Mouse (Mus musculus) neutrophil, adult 5-6 weeks (primary cell): ENCODE results near the gene Robo1. TPM values are rescaled to one million over a fixed set of nuclear protein-coding genes. Genes with fewer than 3 reads are reported as not detected.

ENCODE experiments used
- ATAC-seq: fragments of 151-379, 151-347 bp; 2 replicates; pipeline ENCODE4 v1.8.0; 2017; ENCODE audit warnings: mild to moderate bottlenecking, moderate TSS enrichment; ENCODE audit not compliant: insufficient number of reproducible peaks, poor library complexity, low FRiP score, severe bottlenecking; ENCODE audit errors: extremely low read depth
- total RNA-seq: library from RNA; stranded (forward); fragments of 200-1000 nt; gene quantifications from 2 replicates; pipeline ENCODE4 v1.2.3, GENCODE M21; 2017

The Robo1 gene
- total RNA-seq, 1 experiment from 2014 or later: not detected

DNA sequence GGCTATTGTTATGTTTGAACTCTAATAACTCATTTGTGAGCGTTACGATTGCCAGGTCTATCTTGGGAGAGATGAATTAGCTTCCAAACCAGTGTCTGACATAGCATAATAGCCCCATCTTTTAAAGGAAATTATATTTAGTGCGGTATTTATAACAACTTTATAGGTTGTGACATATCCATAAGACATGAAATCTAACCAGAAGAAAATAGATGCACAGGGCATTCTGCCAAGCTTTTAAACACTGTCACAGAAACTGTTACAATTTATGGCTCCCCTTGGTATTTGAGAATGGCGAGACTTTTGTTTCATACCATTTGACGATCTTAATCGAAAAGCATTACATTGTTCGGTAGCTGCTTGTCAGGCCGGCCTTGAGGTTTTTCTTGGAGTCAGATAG lies 632.7 kb downstream of the Robo1 start:
- no peak for ATAC-seq

DNA sequence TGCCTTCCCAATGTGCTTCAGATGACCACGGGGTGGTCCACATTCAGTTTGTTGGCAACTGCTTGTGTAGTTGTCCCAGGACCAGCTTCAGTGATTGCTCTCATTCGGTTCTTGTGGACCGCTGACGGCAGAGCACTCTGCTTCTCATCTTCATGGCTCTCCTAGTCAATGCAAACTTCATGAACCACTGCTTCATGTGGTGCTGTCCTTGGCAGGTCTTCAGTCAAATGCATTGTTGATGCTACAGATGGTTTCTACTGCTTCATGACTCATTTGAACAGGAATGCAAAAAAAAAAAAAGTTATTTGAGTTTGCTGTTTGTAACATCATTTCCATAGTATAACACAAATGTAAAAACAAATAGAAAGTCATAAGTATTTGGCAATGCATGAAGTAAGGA lies 636.3 kb downstream of the Robo1 start:
- ATAC-seq: no peak

DNA sequence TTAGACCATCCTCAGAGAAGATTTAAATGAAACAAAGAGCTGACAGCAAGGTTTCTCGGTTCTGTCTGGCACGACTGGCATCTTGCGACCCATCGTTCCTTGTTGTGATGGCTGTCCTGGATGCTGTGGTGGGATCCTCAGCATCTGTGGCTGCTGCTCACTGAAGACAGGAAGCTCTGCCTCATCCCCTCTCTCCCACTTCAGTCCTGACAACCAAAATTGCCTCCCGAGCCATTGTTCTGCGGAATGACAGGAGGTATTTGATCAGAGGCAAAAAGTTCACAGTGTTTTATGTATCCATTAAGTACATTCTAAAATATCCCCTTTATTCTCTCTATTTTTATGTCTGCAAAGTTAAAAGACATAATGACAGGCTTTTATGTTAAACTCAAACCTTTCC lies 643.9 kb downstream of the Robo1 start:
- no peak for ATAC-seq

DNA sequence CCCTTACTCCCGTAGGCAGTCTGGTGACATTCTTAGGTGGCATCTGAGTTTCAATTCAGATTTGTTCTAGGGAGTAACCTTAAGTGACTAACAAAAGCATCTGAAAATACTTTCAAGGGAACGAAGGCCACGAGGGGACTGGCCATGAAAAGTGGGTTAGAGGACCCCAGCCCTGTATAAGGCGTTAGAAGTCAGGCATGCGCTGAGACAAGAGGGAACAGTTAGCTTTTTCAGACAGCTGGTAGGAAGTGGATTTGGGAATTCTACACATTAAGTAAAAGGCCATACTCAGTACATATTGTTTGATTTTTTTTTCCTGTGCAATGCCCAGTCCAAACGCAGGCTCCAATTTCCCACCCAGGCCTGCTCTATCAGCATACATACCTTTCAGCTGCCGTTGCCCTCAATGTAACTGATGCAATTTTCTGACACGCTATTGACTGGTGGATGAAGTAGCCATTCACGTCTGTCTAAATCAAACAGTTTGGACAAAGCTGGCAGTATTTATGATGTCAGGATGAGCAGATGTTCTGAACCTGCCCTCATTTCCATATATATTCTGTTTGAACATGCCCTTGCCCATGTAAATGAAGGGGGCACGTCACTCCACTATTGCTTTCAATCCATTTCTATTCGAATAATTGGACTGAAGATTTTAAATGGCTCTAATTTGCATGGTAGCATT lies 651.1 kb downstream of the Robo1 start:
- ATAC-seq: no peak

DNA sequence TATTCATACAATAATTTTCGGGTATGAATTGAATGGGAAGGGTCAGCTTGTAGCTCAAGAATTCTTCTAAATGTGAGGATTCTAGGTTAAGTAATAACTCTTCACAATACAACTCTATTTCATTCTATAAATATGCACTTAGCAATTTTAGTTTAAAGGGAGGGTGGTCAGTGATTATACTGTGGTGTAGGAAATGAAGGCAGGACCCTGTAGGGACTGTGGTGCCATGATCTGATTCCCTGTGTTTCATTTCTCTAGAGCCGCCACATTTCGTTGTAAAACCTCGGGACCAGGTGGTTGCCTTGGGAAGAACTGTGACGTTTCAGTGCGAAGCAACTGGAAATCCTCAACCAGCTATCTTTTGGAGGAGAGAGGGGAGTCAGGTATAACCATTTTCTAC lies 651.7 kb downstream of the Robo1 start:
- no peak for ATAC-seq

DNA sequence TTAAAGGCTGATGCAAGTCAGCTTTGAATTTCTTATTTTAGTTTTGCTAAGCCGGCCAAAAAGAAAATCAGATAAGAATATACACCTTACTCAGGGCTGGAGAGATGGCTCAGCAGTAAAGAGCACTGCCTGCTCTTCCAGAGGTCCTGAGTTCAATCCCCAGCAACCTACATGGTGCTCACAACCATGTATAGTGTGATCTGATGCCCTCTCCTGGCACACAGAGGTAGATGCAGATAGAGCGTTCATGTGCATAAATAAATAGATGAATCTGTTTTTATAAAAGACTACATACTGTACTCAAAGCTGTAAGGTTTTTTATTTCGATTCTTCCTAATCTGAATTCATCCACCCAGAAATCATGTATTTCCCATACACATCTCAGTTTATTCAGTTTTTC lies 655.7 kb downstream of the Robo1 start:
- no peak for ATAC-seq

DNA sequence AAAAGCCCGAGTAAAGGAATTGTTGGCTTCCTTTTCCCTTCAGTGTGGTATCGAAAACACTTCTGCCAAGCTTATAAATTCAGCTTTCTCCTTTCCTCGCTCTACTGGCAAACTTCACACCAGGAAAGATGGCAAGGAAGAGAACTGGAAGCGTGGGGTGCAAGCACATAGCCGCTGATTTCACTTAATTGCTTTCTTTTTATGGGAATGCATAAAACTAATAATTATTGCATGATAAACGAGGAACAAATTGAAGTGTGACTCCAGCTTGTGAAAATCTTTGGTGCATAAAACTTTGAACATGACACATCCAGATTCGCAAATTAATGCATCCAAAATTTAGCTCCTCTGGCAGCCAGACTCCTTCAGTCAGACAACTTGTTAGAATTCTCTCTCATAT lies 659.4 kb downstream of the Robo1 start:
- ATAC-seq: no peak

DNA sequence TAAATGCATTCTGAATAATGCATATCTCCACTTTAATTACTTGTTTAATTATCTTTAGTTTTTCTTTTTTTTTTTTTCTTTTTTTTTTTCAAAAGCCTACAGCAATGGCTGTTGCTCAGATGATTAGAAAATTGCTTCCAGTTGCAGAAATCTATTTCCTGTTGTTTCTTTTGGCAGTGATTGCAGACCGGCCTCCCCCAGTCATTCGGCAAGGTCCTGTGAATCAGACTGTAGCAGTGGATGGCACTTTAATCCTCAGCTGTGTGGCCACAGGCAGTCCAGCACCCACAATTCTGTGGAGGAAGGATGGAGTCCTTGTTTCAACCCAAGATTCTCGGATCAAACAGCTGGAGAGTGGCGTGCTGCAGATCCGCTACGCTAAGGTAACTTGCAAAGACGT lies 661.9 kb downstream of the Robo1 start:
- ATAC-seq: no peak

DNA sequence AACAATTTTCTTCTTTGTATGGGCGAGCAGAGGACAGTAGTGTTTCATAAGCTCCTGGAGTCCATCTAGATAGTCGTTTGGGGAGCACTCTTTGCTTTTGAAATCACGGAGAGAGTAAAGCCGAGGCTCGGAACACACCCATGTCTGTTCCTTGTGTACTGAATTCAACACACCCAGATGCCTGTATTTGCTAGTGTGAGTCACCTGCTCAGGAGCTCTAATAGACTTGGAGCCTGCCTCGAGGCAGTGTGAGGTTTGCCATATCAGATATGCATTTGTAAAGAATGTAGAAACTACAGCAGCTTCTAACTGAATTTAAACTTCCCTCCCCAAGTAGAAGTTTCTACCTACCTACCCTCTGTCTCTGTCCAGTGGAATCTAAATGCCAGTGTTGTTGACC lies 665.6 kb downstream of the Robo1 start:
- no peak for ATAC-seq

DNA sequence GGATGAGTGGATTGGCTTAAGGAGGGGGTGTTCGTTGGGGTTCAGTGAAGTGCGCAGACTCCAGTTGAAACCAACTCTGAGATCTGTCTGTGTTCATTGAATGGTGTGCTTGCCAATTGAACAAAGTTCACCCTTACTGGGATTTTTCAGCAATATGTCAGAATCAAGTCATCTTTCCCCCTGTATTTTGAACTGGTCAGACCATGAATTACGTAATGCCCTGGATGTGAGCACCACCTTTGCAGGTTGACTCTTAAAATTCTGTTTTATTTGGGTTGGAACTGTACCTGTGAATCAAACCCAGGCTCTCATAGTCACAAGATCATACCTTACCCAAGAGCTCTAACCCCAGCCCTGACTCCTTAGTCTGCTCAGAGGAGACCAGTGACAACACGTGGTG lies 666.6 kb downstream of the Robo1 start:
- ATAC-seq: no peak

DNA sequence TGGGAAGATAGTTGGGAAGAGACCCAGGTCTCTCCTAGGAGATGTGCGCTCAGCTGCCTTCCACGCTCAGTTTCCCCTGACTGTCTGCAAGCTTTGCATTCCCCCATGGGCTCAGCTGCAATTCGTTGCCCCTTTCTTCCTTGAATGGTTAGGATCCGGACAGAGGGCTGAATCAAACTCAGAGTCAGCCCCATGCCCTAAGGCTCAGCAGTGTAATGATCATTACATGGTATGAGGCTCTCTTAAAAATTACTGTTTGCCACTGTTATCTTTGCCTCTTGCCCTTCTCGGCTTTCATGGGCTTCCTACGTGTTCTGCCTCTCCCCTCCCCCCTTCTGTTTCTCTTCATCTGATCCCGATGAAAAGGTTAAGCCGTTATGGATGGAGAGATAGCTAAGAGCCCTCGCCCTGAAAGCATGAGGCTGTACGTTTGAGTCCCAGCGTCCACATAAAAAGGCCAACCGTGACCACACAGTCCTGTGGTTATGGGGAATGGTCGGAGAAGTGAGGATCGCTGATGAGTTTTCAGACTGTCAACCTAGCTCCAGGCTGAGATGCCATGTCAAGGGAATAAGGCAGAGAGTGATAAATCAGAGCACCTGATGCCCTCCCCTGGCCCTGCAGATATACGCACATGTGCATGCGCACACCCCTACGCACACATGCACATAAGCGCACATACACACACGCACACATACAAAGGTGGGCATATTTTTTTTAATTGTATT lies 668.9 kb downstream of the Robo1 start:
- ATAC-seq: no peak

DNA sequence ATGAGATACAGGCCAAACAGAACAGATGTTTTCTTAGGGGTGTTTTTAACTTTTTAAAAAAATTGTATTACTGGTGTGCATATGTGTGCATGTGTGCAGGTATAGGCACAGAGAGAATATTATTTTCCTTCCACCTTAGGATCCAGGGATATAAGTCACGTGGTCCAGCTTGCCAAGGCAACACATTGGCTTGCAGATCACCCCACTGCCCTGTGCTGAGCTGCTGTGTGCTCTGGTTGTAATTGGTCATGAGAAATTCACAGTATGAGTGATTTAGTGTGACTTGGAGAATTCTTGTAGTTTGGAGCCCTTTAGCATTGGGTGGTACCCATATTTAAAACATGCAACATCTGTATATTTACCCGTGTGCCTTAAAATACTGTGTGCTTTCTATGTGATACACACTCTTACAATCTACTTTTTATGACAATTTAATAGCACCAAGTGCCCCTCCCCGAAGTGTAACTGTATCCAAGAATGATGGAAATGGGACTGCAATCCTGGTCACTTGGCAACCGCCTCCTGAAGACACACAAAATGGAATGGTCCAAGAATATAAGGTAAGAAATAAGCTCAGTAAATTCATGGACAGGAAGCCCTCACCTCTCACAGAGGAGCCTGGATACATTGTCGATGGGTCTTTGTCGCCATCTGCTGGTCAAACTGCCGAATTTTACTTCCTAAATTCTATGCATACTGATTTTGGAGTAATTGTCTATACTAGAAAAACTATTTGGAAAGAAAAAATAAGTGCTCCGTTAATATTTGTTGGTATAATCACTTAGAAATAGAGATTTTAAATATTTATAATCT lies 671.5 kb downstream of the Robo1 start:
- ATAC-seq: no peak

DNA sequence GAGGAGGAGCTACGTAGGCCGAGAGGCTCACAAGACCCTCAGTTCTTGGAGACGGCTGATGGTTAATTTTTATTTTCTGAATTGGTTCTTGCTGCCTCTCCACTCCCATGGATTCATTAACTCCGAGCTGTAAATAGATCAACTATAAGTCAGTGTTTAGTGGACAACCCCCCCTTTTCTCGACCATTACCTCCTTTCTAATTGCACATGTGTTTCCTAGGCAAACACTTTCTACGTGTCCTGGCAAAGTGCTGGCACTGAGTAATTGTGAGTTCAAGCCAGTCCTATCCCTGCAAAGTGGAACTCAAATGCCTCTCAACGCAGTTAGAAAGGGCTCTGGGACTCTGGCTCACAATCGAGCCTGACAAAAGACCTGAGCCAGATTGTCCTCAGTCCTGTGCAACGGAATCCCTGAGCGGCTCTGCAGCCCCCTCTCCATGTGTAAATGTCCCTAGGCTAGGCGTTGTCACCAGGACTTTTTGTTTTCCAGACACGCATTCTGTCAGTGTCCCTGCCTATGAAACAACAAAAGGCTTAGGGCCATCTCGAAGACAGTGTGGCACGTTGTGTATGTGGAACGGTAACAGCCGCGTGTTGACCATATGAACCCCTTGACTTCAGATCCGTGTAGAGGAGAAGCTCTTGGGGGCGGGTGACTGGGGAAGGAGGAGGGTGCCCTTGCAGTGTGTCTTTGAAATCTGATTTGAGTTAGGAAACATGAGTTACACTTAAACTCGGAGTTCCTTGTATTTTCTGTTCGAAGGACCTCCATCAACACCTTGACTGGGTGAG lies 682.5 kb downstream of the Robo1 start:
- ATAC-seq: no peak

DNA sequence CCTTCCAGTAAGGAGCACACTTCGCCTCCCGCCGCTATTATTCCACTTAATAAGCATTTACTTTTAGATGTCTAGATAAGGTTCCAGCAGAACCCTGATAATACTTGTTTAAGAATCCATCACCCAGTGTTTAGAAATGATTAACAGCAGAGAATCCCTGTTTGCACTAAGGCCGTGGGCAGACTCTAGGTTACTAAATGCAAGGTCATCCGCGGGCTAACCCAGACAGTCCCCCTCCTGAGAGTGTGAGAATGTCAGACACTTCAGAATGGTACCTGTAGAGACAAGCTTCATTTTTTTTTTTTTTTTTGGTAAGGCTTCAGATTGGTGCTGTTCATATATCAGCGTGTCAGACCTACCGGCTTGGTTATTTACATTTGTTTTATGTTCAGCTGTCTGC lies 685.1 kb downstream of the Robo1 start:
- no peak for ATAC-seq

DNA sequence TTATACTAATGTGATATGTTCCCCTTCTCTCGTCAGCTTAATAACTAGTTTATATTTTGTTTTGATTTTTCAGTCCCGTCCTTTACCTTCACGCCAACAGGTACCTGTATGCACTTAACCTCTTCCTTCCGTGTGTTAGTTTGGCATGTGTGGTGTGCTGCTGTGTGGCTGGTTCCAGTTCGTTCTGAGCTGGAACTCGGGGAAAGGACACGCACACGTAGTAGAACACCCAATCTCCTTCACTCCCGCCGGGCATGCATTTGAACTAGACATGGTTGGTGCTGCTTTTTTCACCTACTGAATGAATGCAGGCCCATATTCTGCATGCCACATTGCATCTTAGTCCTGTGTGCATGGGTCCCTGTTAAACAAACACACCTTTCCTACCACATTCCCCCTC lies 685.5 kb downstream of the Robo1 start:
- no peak for ATAC-seq

DNA sequence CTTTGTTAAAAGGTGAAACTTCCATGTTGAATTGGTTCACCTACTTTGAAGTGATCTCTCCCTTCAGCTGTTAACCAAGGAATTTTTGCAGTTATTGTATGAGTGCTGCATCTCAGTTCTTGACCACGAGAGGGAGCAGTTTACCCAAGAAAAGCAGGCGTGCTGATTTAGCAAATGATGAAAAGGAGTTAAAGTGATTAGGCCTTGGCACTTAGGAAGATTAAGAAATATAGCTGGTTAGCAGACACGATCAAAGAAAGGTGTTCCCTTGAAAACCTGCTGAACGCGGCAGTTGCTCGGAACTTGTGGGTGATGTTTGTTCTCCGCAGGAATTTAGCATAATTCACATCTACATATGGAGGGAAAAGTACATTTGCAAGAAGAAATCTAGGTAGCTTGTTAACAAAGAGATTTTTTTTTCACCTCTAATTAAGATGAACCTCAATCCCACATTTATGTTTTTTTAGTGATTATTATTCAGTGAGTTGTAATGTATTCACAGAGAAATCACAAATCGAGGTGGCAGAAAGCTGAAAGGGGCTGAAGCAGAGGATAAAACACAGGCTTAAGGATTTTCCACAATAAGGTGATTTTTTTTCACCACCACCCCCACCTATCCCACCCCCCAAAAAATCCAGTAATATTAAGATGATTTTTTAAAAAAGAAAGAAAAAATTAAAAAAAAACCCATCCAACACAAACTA lies 687.3 kb downstream of the Robo1 start:
- ATAC-seq: no peak

DNA sequence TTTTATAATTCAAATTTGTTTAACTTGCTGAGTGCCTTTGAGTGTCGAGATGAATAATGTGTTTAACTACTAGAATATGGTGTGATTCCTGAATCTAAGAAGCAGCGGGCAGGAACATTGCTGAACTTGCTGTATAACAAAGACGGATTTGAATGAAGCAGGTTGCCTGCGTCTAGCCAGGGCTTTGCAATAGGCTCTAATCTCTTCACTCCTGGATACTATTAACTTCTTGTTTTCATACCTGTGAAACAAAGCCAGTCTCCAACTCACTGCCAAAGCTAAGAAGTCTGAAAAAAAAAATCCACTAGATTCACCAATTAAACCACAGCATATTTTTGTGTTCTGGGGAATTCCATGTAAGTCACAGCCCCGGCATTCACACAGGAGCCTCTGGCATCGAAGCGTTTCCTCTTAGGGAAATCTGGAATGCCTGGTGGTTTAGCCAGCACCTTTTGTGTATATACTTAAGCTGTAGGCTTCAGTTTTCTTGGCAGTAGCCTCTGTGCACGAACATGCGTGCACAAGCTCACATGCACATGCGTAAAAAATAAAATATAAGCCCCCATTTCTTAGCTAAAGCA lies 687.9 kb downstream of the Robo1 start:
- ATAC-seq: no peak

DNA sequence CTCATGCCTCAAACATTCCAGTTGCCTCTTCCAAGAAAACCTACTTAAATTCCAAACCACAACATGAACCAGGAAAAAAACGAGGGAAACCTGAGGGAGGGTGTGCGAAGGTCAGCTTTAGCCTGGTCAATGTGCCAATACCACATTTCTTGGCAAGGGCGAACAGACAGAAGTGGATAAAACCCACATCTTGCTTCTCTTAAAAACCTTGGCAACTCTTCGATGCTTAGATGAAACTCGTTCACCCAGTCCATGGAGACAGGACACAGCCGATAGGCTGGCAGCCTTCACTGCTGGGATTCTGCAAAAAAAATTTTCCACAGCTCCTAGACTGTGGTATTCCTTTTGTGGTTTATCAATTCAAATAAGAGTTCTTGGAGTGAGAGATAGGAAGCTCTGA lies 690.6 kb downstream of the Robo1 start:
- no peak for ATAC-seq
